Mouse (Mus musculus) urinary bladder, postnatal 36 days (tissue): ENCODE data around the gene Hpd.
A peak's percentile ranks its signal among the peaks of the same experiment; 100 is the strongest.

Experiments used
- DNase-seq, 2 experiments: peaks; one replicate each; pipeline ENCODE4 v3.0.0; 2022; ENCODE audit warnings: low spot score in 2 of 2, mixed read lengths in 1 of 2

Hpd gene

GRCm38 (mm10) chr5:123148073-123148722, 34.3 kb downstream of the Hpd start:
- DNase-seq: no peak

- DNase-seq: no peak
Observed at GRCm38 (mm10) chr5:123147569-123147968, 35.0 kb downstream of the Hpd start.

- DNase-seq: no peak
Observed at GRCm38 (mm10) chr5:123146357-123146756, 36.2 kb downstream of the Hpd start.

GRCm38 (mm10) chr5:123144746-123145590, 37.6 kb downstream of the Hpd start:
- peak in 1 of 2 experiments; percentile 10 for DNase-seq

- no peak for DNase-seq
Observed at GRCm38 (mm10) chr5:123143971-123144745, 38.4 kb downstream of the Hpd start.

GRCm38 (mm10) chr5:123143251-123143970, 39.1 kb downstream of the Hpd start:
- DNase-seq: no peak

- peak in 1 of 2 experiments; percentile 44 for DNase-seq
Observed at GRCm38 (mm10) chr5:123142161-123143157, 40.1 kb downstream of the Hpd start, which contains the start of gene Setd1b. Gene Setd1b (plus strand): TSS chr5:123142193.

- peak in 1 of 2 experiments; percentile 42 for DNase-seq
Observed at GRCm38 (mm10) chr5:123141555-123142160, 40.9 kb downstream of the Hpd start.

GRCm38 (mm10) chr5:123140694-123141554, 41.6 kb downstream of the Hpd start:
- peak; percentile 90 to 92 for DNase-seq

- peak in 1 of 2 experiments; percentile 21 for DNase-seq
Observed at GRCm38 (mm10) chr5:123139722-123140627, 42.6 kb downstream of the Hpd start.

GRCm38 (mm10) chr5:123138953-123139721, 43.4 kb downstream of the Hpd start:
- DNase-seq: peak; percentile 78 to 89

- peak; percentile 74 to 79 for DNase-seq
Observed at GRCm38 (mm10) chr5:123138230-123138911, 44.2 kb downstream of the Hpd start.

GRCm38 (mm10) chr5:123137910-123138229, 44.7 kb downstream of the Hpd start:
- no peak for DNase-seq

GRCm38 (mm10) chr5:123137044-123137909, 45.2 kb downstream of the Hpd start:
- peak; percentile 95 for DNase-seq

- DNase-seq: peak; percentile 88 to 96
Observed at GRCm38 (mm10) chr5:123136361-123137043, 46.0 kb downstream of the Hpd start.
